Mouse (Mus musculus) urinary bladder, postnatal 14 days (tissue): Measurements from ENCODE around the gene Irf8.

Experiments used
- DNase-seq: peaks from one replicate; pipeline ENCODE4 v3.0.0; 2021; ENCODE audit warnings: low spot score

Gene Irf8

DNA sequence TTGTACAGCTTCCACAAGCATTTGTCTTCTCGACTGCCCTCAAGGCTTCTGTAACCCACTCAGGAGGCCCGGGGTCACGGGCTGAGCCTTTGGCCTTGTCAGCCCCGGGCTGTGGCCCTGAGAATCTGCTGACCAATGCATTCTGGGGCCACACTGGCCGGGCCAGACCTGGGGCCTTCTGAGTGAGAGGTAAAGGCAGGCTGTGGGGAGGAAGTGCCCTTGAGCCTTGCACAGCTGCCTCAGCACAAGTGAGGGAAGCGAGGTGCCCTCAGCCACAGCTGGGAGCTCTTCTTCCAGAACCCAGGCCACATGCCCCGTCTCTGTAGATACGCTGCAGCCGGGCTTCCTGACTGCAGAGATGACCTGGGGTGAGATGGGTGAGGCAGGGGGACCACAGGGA lies 14.5 kb downstream of the Irf8 start:
- no peak for DNase-seq

DNA sequence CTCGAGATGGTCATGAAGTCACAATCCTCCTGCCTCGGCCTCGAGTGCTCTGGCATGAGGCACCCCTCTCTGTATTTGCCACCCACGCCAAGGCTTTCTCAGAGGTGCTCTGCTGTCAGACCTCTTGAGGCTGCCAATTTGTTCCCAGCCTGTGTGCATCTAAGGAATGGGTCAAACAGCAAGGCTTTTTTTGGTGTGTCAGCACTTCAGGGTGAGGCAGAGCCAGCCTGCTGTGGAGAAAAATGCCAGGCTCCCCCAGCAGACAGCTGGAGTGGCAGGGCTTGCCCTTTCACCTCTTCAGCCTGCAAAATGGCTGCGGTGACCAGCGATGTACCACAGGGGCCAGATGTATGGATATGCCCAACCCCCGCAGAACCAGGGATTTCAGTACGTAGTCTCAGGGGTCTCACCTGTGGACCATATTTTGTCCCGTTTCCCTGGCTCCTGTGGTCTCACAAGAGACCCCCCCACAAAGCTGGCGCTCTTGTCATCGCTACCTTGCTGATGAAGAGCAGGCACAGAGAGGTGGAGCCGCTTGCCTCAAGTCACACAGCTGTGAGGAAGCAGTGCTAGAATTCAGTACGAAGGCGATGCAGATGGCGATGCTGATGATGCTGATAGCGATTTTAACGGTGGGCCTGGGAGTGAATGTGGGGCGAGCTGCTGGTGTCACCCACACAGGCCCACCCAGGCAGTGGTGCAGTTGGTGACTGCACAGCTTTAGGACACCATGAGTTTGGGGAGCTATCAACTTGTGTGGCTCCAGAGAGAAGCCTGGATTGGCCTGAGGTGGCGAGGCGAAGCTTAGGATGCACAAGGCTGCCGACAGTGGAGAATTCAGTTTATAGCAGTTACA lies 15.3 kb downstream of the Irf8 start:
- DNase-seq: no peak

DNA sequence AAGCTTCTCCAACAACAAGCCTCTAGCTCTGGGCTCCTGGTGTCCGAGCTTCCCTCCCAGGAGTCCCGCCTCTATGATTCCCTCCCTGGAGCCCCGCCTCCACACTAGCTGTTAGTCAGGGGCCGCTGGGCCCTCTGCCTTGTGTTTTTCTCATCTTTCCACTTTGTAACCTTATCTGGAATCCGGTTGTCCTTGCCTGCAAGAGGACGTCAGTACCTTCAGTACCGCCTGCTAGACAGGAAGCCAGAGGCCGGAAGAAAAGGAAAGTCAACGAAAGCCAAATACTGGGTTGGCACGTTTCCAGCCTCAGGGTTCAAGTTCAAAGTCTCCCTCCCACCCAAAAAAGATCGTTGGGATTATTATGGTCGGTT lies 15.9 kb downstream of the Irf8 start:
- peak; percentile 78 for DNase-seq

DNA sequence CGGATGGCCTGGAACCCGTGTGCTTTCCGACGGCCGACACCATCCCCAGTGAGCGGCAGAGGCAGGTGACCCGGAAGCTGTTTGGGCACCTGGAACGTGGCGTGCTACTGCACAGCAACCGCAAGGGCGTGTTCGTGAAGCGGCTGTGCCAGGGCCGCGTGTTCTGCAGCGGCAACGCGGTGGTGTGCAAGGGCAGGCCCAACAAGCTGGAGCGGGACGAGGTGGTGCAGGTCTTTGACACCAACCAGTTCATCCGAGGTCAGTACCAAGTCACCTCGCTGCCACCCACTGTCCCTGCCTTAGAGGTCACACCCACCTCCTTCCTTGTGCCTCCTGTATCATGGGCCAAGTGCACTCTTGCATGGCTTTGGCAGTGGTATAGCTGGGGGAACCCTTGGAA lies 17.3 kb downstream of the Irf8 start:
- DNase-seq: no peak

DNA sequence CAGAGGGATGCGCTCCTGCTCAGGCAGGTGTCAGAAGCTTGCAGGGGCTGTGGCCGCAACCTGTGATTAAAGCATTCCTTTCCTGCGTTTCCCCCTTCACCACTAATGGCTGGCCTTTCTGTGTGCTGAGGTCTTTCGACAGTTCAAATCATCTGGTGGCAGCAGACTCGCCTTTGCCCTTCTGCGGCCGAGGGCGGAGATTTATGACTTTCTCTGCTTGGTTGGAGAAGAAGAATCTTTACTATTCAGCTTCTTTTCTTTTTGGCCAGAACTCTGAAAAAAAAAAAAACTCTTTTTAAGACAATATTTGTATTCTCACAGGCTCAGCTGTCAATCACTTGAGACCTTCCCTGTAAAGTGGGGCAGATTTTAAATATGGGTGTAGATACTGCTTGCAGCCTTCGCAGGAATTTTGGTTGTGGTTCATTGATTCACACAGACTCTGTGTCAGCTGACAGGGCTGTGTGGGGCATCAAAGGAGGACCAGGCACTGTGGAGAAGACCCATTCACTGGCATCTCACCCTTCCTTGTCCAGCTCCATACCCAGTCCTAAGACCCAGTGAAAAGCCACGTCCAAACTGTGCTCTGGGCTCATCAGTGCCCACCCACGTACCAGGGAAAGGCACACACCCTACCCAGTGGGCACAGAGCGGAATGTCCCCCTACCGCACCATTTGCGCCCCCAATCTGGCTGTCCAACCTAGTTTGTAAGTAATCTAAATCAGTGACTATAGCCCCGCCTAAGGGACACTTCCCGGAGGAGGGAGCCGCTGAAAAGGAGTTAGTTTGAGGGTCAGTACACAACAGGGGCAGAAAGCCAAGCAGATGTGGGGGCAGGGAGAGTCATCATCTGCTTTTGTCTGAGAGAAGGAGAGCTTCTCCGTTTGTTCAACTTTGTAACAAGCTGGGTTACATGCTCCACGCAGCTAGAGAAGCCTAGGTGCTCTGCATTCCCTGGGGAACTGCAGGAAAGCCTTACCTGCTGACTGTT lies 19.4 kb downstream of the Irf8 start:
- DNase-seq: no peak

DNA sequence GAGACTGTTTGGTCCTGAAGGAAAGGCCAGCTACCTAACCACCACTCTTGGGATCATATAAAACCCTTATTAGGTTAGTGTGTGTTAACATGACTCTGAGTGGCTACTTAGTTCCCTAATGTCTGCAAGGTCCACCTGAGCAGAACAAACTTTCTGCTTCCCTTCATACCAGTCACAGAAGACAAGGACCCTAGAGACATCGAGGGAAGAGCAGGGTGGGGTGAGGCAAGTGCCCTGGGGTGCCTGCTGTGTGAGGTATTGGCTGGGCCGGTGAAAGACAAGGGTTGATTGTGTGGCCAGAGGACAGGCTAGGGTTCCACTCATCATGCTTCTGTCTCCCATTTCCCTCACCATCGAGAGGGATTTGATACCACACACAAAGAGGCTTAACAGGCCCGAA lies 21.8 kb downstream of the Irf8 start:
- DNase-seq: no peak

DNA sequence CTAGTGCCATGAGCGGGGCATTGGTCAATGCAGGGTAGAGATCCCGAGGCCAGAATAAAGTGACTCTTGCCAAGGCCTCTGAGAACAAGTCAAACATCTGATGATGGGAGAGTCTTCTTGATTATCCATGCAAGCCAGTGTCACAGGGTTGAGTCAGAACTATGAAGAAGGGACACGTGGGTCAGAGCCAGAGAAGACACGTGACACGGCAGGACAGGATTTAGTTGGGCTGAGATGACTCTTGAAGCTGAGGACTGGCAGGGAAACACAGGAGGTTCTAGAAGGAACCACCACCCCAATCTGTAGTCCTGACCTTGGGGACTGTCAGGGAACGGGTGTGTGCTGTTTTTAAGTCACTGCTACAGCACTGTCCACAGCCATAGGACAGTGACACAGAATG lies 23.7 kb downstream of the Irf8 start:
- no peak for DNase-seq

DNA sequence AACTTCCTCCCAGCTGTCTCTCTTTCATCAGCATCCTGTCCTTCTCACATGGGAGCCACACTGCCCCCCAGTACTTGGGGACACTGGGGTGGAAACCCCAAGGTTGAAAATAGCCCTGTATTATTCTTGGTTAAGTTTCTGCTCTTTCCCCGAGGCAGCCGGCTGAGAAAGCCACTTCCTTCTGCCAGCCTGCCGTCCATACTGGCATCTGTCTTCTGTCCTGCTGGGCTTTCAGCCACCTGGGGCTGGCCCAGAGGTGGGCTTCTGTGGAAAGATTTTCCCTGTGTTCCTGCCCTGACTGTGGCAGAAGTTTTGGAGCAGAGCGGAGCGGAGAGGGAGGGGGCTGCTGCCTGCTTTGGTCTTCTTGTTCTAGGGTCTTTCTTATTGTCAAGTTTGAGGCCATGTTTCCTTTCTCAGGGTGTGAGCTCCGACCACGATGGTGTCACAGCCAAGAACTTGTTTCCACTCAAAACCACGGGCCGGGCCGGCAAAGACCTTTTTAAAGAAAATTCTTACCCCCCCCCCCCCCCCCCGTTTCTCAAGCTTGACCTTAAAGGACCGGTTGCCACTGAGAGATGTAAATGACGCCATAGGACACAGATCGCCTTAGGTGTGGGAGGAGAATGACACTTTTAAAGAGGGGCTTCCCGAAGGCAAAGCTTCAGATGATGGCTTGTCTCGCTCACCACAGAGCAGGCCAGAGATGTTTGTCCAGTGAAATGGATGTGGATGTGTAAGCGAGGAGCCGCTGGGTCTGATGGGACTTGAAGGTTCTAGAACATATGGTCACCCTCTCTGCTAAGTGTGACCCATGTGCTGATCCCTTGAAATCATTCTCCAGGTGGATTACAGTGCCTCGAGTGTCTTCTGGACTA lies 24.4 kb downstream of the Irf8 start:
- no peak for DNase-seq

DNA sequence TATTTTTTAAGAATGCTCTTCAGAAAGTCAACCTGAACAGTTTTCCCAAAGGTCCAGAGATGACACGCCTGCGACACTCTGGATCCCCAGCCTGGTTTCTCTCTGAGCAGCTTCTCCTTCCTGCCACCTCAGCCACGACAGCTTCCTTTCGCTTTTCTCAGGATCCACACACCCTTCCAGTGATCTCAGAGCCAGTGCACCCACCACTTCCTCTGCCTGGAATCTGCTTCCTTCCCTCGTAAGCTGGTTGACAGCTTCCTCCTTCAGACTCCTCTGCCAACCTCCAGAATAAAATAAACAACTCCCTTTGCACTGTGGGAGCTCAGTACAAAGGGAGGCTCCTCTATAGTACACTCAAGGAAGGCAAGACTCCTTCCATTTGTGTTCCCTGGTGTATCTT lies 27.1 kb downstream of the Irf8 start:
- DNase-seq: no peak

DNA sequence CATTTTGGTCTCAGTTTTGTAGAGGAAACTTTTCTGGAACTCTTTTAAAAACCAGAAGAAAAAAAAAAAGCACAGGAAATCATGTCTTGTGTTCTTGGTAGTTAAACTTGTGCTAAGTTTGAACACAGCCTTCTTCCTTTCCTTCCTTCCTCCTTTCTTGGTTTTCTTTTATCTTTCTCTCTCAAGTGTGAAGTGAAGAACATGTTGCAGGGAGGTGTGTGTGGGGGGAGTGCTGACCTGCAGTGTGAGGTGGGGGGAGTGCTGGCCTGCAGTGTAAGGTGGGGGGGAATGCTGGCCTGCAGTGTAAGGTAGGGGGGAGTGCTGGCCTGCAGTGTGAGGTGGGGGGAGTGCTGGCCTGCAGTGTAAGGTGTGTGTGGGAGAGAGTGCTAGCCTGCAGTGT lies 28.5 kb downstream of the Irf8 start:
- no peak for DNase-seq

DNA sequence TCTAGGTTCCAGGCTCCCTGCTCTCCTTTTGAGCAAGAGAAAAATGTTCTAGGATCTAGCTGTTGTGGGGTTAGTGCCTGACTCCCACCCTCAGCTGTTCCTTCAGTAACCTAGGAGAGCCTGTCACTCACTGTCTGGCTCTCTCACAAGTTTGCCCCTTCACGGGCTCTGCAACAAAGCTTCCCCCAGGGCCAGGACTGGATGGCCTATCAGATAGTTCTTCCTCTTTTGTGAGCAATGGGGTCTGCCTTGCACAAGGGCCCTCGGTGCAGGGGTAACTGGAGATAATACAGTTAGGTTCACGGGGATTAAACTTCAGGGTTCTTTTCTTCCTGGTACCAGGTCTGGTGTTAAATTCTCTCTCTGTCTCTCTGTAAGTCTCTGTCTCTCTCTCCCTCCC lies 30.5 kb downstream of the Irf8 start:
- no peak for DNase-seq

DNA sequence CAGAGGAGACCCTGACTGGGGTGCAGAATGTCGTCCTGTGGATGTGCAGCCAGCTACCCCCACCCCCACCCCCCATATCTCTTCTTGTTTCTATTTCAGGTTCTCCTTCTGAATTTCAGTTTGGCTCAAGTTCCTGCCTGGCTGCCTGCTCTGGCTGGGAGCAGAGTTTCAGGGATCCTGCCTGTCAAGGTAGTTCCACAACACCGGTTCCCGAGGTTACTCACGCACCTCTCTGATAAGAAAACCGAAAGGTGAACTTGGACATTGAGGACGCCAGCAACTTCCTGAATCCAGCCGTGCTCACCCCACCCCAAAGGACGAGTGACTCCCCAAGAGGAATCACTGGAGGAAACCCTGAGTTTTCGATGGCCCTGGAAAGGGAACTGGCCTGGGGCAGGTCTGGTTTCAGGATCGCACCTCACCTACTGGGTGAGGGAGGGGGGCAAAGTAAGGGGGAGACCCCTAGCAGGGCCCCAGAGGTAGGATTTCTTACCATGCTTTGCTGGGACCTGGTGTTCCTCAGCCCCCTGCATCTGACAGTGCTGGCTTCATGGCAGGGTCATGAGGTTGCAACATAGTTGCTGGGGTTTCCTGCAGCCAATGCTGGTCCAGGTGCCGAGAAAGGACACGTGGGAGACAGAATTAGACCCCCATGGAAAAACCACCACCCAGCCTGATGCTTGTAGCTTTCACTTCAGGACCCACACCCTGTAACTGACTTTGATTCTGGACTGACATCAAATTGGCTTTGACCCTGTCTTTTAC lies 32.5 kb downstream of the Irf8 start:
- peak; percentile 24 for DNase-seq

DNA sequence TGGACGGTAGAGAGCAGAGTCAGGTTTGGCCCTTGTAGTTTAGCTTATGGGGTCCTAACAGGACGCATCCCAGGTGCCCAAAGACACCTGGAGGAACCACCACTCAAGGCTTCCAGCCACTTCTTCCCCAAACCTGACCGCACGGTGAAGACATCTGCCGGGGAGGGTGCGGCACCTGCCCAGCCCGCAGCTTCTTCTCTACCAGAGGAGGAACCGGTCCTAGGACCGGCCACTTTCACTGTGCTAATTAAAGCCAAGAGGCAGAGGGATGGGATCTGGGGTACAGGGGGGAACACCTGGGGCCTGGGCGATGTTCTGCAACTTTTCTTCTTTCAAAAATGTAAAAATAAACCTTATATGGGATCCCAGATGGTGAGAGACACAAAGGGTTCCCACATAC lies 41.0 kb downstream of the Irf8 start:
- DNase-seq: no peak

DNA sequence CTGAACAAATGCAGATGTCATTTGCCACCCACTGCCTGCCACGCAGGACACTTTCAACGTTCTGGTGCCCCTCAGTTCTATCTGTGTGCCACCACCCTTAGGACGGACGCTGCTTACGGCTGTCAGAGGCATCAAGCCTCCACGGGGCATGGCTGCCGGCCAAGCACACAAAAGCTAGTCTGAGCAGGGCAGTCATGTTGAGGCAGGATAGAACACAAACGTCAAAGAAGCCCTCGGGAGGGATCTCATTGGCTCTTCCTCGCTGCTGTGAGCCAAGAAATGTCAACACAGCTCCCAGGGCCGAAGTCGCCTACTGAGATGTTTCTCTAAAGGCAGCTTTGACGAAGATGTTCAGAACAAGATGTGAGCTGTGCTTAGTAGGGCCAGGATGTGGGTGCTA lies 41.6 kb downstream of the Irf8 start:
- DNase-seq: peak; percentile 73

DNA sequence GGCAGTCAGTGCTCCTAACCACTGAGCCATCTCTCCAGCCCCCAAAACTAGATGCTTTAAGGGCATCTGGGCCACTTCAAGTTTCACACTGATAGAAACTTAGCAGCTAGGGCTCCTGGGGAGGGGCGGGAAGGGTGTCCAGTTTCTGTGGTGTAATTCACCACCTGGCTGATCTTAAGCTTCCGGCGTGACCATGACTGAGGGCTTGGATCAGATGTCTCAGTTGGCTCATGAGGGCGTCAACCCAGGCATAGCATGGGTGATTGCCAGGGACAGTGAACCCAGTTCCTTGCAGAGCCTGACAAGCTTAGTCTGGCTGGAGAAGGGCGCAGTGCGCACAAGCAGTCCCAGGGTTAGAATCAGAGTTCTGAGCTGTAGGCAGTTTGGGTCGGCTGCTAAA lies 42.9 kb downstream of the Irf8 start:
- no peak for DNase-seq

DNA sequence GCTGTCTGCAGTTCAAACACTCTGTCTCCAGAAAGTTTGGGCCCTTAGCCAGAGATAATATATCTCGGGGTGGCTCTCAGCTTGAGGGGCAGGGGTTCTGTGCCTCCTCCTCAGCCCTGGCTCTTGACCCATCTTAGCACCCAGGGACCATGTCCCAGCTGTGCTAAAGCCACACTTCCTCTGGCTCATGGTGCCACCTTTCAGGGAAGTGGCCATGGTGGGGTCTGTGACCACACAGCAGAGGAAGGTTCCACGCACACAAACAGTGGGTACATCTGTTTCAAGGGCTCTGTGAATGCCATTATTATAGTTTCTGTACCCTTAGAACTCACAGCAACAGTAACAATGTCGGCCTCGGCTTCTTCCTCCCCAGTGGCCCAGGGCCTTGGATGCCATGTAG lies 47.6 kb downstream of the Irf8 start:
- DNase-seq: no peak

DNA sequence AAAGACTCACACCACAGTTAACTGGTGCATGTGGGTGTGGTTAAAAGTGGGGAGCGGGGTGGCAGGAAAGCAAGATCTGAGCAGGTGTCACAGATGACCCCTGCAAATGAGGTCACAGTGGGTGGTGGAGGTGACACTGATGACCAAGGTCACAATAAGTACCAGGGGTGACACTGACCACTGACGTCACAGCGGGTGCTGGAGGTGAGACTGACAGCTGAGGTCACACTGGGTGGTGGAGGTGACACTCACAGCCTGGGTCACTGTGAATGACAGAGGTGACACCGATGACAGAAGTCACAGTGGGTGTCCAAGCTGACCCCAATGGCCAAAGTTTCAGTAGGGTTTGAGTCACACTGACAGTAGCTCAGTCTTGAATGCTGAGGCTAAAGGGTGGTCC lies 50.6 kb downstream of the Irf8 start:
- no peak for DNase-seq

DNA sequence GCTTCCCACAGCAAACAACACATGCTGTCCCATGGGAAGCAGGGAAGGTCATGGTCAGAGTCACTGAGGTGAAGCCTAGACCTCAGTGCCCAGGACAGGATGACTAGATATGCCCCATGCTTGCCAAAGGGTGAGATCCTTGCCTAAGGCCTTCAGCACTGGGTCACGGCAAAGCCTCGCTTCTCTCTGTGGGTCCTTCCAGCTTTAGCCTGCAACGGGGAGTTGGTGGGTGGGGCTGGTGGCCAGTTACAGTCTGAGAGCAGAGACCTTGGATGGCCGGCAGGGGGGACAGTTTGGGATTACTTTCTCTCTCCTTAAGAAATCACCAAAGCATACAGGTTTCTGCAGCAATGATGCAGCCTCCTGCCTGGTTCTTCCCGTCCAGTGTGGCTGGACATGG lies 51.5 kb downstream of the Irf8 start:
- DNase-seq: no peak

DNA sequence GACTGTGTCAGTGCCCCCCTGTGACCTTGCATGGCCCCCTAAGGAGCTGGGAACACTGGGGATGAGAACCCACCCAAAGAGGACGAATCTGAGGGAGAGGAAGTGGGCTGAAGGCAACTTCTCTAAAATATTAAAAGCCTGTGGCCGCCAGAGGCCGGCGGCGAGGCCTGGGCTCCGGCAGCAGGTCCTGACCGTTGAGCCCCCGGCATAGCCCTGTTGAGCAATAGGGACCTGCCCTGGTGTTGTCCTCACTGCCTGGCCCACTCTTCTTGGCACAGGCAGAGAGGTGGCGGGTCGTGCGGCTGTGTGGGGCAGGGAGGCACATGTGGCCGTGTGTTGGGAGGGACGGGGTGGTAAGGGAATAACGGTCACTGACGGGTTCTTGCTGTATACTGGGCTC lies 56.6 kb downstream of the Irf8 start:
- no peak for DNase-seq

DNA sequence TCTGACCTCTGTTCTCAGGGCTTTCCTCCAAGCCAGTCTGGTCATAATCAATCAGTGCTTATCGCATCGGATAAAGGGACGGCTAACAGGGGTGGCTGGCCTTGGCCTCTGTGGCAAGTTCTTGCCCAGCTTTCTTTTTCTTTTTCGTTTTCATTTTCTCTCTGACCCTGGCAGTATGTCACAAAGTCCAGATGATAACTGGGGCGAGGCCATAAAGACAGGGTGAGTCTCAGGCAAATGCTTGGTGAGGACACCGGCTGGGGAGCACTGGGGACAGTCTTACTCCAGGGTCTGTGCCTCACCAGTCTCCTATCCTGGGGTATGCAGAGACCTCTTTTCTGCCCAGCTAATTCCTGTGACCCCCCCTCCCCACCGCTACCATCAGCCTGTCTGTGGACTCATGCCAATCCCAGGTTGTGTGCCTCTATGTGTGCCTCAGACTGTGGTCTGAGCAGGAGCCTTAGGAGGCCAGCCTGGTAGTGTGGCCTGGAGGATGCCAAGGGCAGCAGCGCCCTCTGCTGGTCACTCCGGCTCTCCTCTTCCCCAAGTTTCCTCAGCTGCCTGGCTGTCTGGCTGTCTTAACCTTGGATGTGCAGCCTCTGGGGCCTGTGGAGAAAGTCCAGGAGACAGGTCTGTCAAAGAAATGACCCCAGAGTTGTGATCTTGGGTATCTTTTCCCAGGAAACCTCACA lies 59.9 kb downstream of the Irf8 start:
- peak; percentile 84 for DNase-seq
